Mouse (Mus musculus) embryonic facial prominence, embryonic 14.5 days (tissue): ENCODE data around the gene Kif16b. TPM values are rescaled to one million over a fixed set of nuclear protein-coding genes. Genes with fewer than 3 reads are reported as not detected.
A peak's percentile ranks its signal among the peaks of the same experiment; 100 is the strongest.

Experiments
- ATAC-seq: fragments of 200-750 bp; cut with Nextera tagmentation; 2 replicates; pipeline ENCODE4 v1.8.0; 2017; ENCODE audit warnings: low read depth, moderate number of reproducible peaks, moderate TSS enrichment
- DNase-seq: peaks from one replicate; pipeline ENCODE4 v3.0.0-alpha.2; 2015; ENCODE audit warnings: low spot score
- H3K27ac ChIP-seq: fragments of 300-500 bp; sonication (generic); replicated peaks from 2 replicates; pipeline ENCODE4 v1.5.1; 2014; ENCODE audit warnings: low read depth, mild to moderate bottlenecking, low read length, moderate library complexity
- H3K27me3 ChIP-seq: fragments of 300-500 bp; sonication (generic); replicated peaks from 2 replicates; pipeline ENCODE4 v1.6.1; 2014; ENCODE audit warnings: low read length; ENCODE audit not compliant: control insufficient read depth, insufficient read depth
- H3K36me3 ChIP-seq: fragments of 300-500 bp; sonication (generic); 2 replicates; pipeline ENCODE4 v1.6.1; 2014; ENCODE audit warnings: low read length, mixed read lengths; ENCODE audit not compliant: control insufficient read depth, insufficient read depth
- H3K4me1 ChIP-seq: fragments of 300-500 bp; sonication (generic); 2 replicates; pipeline ENCODE4 v1.6.1; 2014; ENCODE audit warnings: antibody characterized with exemption, low read length; ENCODE audit not compliant: control insufficient read depth, insufficient read depth
- H3K4me2 ChIP-seq: fragments of 300-500 bp; sonication (generic); 2 replicates; pipeline ENCODE4 v1.6.1; 2014; ENCODE audit warnings: low read depth, mild to moderate bottlenecking, low read length, moderate library complexity, mixed read lengths
- H3K4me3 ChIP-seq: fragments of 300-500 bp; sonication (generic); 2 replicates; pipeline ENCODE4 v1.5.1; 2014; ENCODE audit warnings: low read depth, mild to moderate bottlenecking, low read length
- H3K9ac ChIP-seq: fragments of 300-500 bp; sonication (generic); 2 replicates; pipeline ENCODE4 v1.6.1; 2014; ENCODE audit warnings: low read depth, mild to moderate bottlenecking, low read length, moderate library complexity, mixed read lengths
- H3K9me3 ChIP-seq: fragments of 300-500 bp; sonication (generic); 2 replicates; pipeline ENCODE4 v1.6.1; 2016; ENCODE audit warnings: low read length; ENCODE audit not compliant: control insufficient read depth
- WGBS: fragments of 180-500 bp; shearing (Covaris S2); extraction: QIAGEN DNeasy Blood & Tissue Kit; methylation state at CpG from one replicate; pipeline ENCODE4 v1.1.7; 2014; 5-methylcytosine and 5-hydroxymethylcytosine counted together
- polyA plus RNA-seq: library from polyadenylated mRNA; unstranded; fragments of >200 nt; fragmentation: Nextera tagmentation; extraction: Ambion mirVana; gene quantifications from 2 replicates; pipeline ENCODE4 v1.2.1, GENCODE M21; 2014

Gene Kif16b
- polyA plus RNA-seq, 1 experiment from 2014 or later = 10.6 TPM

- DNase-seq (peak; percentile 96), ATAC-seq (peak; percentile 97)
- Histone ChIP-seq H3K9me3 (no peaks in the 10 kb centered on the region), H3K9ac (peak overlapping the region; percentile 48), H3K4me3 (peak overlapping the region; percentile 44), H3K27me3 (no peaks in the 10 kb centered on the region), H3K36me3 (no peaks in the 10 kb centered on the region), H3K27ac (peak overlapping the region; percentile 72), H3K4me1 (peaks cover 10% of the 10 kb centered on the region), H3K4me2 (peak overlapping the region; percentile 80)
- 8% methylated on average over 32 of the region's 34 CpGs for WGBS
Measured at GRCm38 (mm10) chr2:142902905-142903895, 1.9 kb upstream of the Kif16b start.

- peak overlapping the region; percentile 85 for H3K4me3 ChIP-seq
- WGBS = 42% methylated on average over 10 of the region's 10 CpGs
- no peak for ATAC-seq
- H3K9me3 ChIP-seq = no peaks in the 10 kb centered on the region
- DNase-seq = no peak
- H3K4me1 ChIP-seq = peaks cover 10% of the 10 kb centered on the region
- peak overlapping the region; percentile 82 for H3K4me2 ChIP-seq
- no peaks in the 10 kb centered on the region for H3K27me3 ChIP-seq
- H3K36me3 ChIP-seq = no peaks in the 10 kb centered on the region
- H3K27ac ChIP-seq = no peak overlapping the region
- H3K9ac ChIP-seq = peak overlapping the region; percentile 83
Measured at GRCm38 (mm10) chr2:142900120-142900861, 1.0 kb downstream of the Kif16b start.

- H3K36me3 ChIP-seq = no peaks in the 10 kb centered on the region
- H3K9ac ChIP-seq = no peak overlapping the region
- WGBS = 69% methylated on average over 1 of the region's 1 CpGs
- H3K4me2 ChIP-seq = no peak overlapping the region
- no peaks in the 10 kb centered on the region for H3K9me3 ChIP-seq
- H3K4me3 ChIP-seq = no peak overlapping the region
- H3K27me3 ChIP-seq = no peaks in the 10 kb centered on the region
- ATAC-seq (no peak), DNase-seq (no peak)
- no peak overlapping the region for H3K27ac ChIP-seq
- peaks cover 5% of the 10 kb centered on the region; the same call in 1 of the 2 replicates for H3K4me1 ChIP-seq
Measured at GRCm38 (mm10) chr2:142893780-142894179, 7.6 kb downstream of the Kif16b start.

- Histone ChIP-seq H3K27ac (no peak overlapping the region), H3K4me1 (peaks cover 5% of the 10 kb centered on the region; the same call in 1 of the 2 replicates), H3K27me3 (no peaks in the 10 kb centered on the region), H3K9me3 (no peaks in the 10 kb centered on the region), H3K9ac (no peak overlapping the region), H3K36me3 (no peaks in the 10 kb centered on the region), H3K4me2 (no peak overlapping the region), H3K4me3 (no peak overlapping the region)
- WGBS = 72% methylated on average over 2 of the region's 2 CpGs
- no peak for DNase-seq
- ATAC-seq = no peak
Measured at GRCm38 (mm10) chr2:142891283-142891682, 10.0 kb downstream of the Kif16b start.

- 96% methylated on average over 4 of the region's 4 CpGs for WGBS
- DNase-seq (no peak), ATAC-seq (no peak)
- peaks cover 16% of the 10 kb centered on the region for H3K4me1 ChIP-seq
- no peaks in the 10 kb centered on the region for H3K9me3 ChIP-seq
- no peak overlapping the region for H3K9ac ChIP-seq
- no peaks in the 10 kb centered on the region for H3K27me3 ChIP-seq
- H3K36me3 ChIP-seq = no peaks in the 10 kb centered on the region
- H3K4me2 ChIP-seq = no peak overlapping the region
- H3K4me3 ChIP-seq = no peak overlapping the region
- H3K27ac ChIP-seq = no peak overlapping the region
Measured at GRCm38 (mm10) chr2:142884456-142884855, 16.9 kb downstream of the Kif16b start.

GRCm38 (mm10) chr2:142883625-142883994, 17.7 kb downstream of the Kif16b start:
- Histone ChIP-seq H3K4me1 (peaks cover 16% of the 10 kb centered on the region), H3K27me3 (no peaks in the 10 kb centered on the region), H3K27ac (no peak overlapping the region), H3K4me2 (no peak overlapping the region), H3K4me3 (no peak overlapping the region), H3K36me3 (no peaks in the 10 kb centered on the region), H3K9ac (no peak overlapping the region), H3K9me3 (no peaks in the 10 kb centered on the region)
- DNase-seq (no peak), ATAC-seq (no peak)
- WGBS = 78% methylated on average over 7 of the region's 7 CpGs

GRCm38 (mm10) chr2:142882871-142883624, 18.3 kb downstream of the Kif16b start:
- Histone ChIP-seq H3K4me2 (no peak overlapping the region), H3K9me3 (no peaks in the 10 kb centered on the region), H3K36me3 (no peaks in the 10 kb centered on the region), H3K4me3 (no peak overlapping the region), H3K27ac (no peak overlapping the region), H3K4me1 (peaks cover 16% of the 10 kb centered on the region), H3K9ac (no peak overlapping the region), H3K27me3 (no peaks in the 10 kb centered on the region)
- WGBS = 45% methylated on average over 7 of the region's 7 CpGs
- no peak for DNase-seq
- ATAC-seq = peak; percentile 53; the same call in 1 of the 2 replicates

- Histone ChIP-seq H3K4me1 (peaks cover 16% of the 10 kb centered on the region), H3K27me3 (no peaks in the 10 kb centered on the region), H3K4me2 (no peak overlapping the region), H3K9me3 (no peaks in the 10 kb centered on the region), H3K36me3 (no peaks in the 10 kb centered on the region), H3K27ac (no peak overlapping the region), H3K4me3 (no peak overlapping the region), H3K9ac (no peak overlapping the region)
- DNase-seq (no peak), ATAC-seq (no peak)
- 32% methylated on average over 2 of the region's 2 CpGs for WGBS
Measured at GRCm38 (mm10) chr2:142882466-142882865, 18.9 kb downstream of the Kif16b start.
